In genomic region chr12:110276034-110276433, GRCm38 (mm10) we compare ENCODE assay signal across 23 mouse cellular contexts. TPM values are rescaled to one million over a fixed set of nuclear protein-coding genes. Genes with fewer than 3 reads are reported as not detected.
DNase-seq lines count a peak whose midpoint lies in the region; ATAC-seq and TF ChIP-seq lines count a peak whose summit lies in the region.
"Had no signal": no experiment of that assay in that cellular context is flagged by ENCODE, and none has a peak within 500 bp of the region (broad histone marks: within the 10 kb centered on the region; RNA-seq: fewer than 3 reads in every experiment).

No protein-coding gene starts in this region.

- no peak overlapping the region for H3K9ac ChIP-seq in forebrain, postnatal 0 days
- H3K9ac ChIP-seq in forebrain, embryonic 15.5 days (replicated peaks) = no peak overlapping the region
- no peak overlapping the region for H3K9ac ChIP-seq in midbrain, postnatal 0 days (replicated peaks; ENCODE audit: low read length, poor library complexity, severe bottlenecking)
- H3K9ac ChIP-seq in midbrain, embryonic 11.5 days (ENCODE audit: low read length) = no peak overlapping the region
- H3K9ac ChIP-seq in stomach, postnatal 0 days (ENCODE audit: low read length) = no peak overlapping the region
- H3K9ac ChIP-seq: limb, embryonic 15.5 days; lung, embryonic 15.5 days had no signal

- no peaks in the 10 kb centered on the region for H3K4me1 ChIP-seq in forebrain, postnatal 0 days (ENCODE audit: insufficient read depth)
- peaks cover 19% of the 10 kb centered on the region for H3K4me1 ChIP-seq in forebrain, embryonic 15.5 days
- H3K4me1 ChIP-seq in midbrain, postnatal 0 days (ENCODE audit: insufficient read depth, low read length) = no peaks in the 10 kb centered on the region
- H3K4me1 ChIP-seq in midbrain, embryonic 11.5 days (ENCODE audit: control insufficient read depth, insufficient read depth, low read length) = peaks cover 9% of the 10 kb centered on the region
- 0 out of 2 replicates have a peak, but pooled peaks cover 2% of the 10 kb centered on the region for H3K4me1 ChIP-seq in stomach, postnatal 0 days (replicated peaks; ENCODE audit: control insufficient read depth, insufficient read depth)

- DNase-seq in forebrain, postnatal 0 days = no peak
- peak; percentile 19 to 35 for DNase-seq in kidney, postnatal 36 days
- no peak for DNase-seq in kidney, adult 18-20 months
- DNase-seq in midbrain, postnatal 0 days (ENCODE audit: low spot score) = no peak
- no peak for DNase-seq in midbrain, embryonic 11.5 days (ENCODE audit: low spot score, missing footprints)
- DNase-seq in stomach, postnatal 0 days (ENCODE audit: low spot score) = no peak
- DNase-seq: cerebellum, adult 8-10 months; gastrocnemius, postnatal 10 days; heart, adult 18-20 months; heart, postnatal 36 days; midbrain, embryonic 14.5 days; right cerebral cortex, postnatal 25 days had no signal

- H3K4me3 ChIP-seq in forebrain, postnatal 0 days (ENCODE audit: low read depth, low read length) = no peak overlapping the region
- H3K4me3 ChIP-seq in forebrain, embryonic 15.5 days = no peak overlapping the region
- H3K4me3 ChIP-seq in midbrain, postnatal 0 days (ENCODE audit: low read depth, low read length) = no peak overlapping the region
- no peak overlapping the region for H3K4me3 ChIP-seq in midbrain, embryonic 11.5 days (ENCODE audit: low read depth, low read length)
- no peak overlapping the region for H3K4me3 ChIP-seq in stomach, postnatal 0 days (ENCODE audit: low read depth, low read length)
- H3K4me3 ChIP-seq: embryonic facial prominence, embryonic 10.5 days; limb, embryonic 15.5 days; lung, embryonic 15.5 days; myocyte had no signal

- ATAC-seq in forebrain, postnatal 0 days = no peak
- ATAC-seq in forebrain, embryonic 15.5 days (replicated peaks) = no peak
- ATAC-seq in midbrain, postnatal 0 days (ENCODE audit: low FRiP score) = no peak
- ATAC-seq in midbrain, embryonic 11.5 days (ENCODE audit: low FRiP score) = no peak
- ATAC-seq in stomach, postnatal 0 days (ENCODE audit: low FRiP score, low TSS enrichment) = no peak
- ATAC-seq: hindbrain, embryonic 16.5 days had no signal

- no peaks in the 10 kb centered on the region for H3K36me3 ChIP-seq in forebrain, postnatal 0 days (ENCODE audit: insufficient read depth)
- H3K36me3 ChIP-seq in forebrain, embryonic 15.5 days = no peaks in the 10 kb centered on the region
- H3K36me3 ChIP-seq in midbrain, postnatal 0 days (ENCODE audit: insufficient read depth, low read length) = no peaks in the 10 kb centered on the region
- H3K36me3 ChIP-seq in midbrain, embryonic 11.5 days (ENCODE audit: control insufficient read depth, insufficient read depth, low read length) = no peaks in the 10 kb centered on the region
- no peaks in the 10 kb centered on the region for H3K36me3 ChIP-seq in stomach, postnatal 0 days (ENCODE audit: control insufficient read depth, insufficient read depth, low read length)
- H3K36me3 ChIP-seq: embryonic facial prominence, embryonic 10.5 days; limb, embryonic 15.5 days; lung, embryonic 15.5 days had no signal

- no peak for TF ChIP-seq EP300 in stomach, postnatal 0 days (optimal IDR thresholded peaks at IDR 0.05)

- TF ChIP-seq CTCF in forebrain, postnatal 0 days (IDR thresholded peaks at IDR 0.05; ENCODE audit: low read depth) = peak; percentile 28
- peak; percentile 34; the same call in 1 of the 2 replicates for TF ChIP-seq CTCF in midbrain, postnatal 0 days (IDR thresholded peaks at IDR 0.05)
- TF ChIP-seq CTCF in stomach, postnatal 0 days (IDR thresholded peaks at IDR 0.05; ENCODE audit: low read depth) = peak; percentile 47

- no peak overlapping the region for H3K4me2 ChIP-seq in forebrain, postnatal 0 days (ENCODE audit: low read depth)
- H3K4me2 ChIP-seq in forebrain, embryonic 15.5 days (replicated peaks) = no peak overlapping the region
- H3K4me2 ChIP-seq in midbrain, postnatal 0 days (ENCODE audit: low read depth, low read length, poor library complexity, severe bottlenecking) = no peak overlapping the region
- H3K4me2 ChIP-seq in midbrain, embryonic 11.5 days = no peak overlapping the region
- no peak overlapping the region for H3K4me2 ChIP-seq in stomach, postnatal 0 days (replicated peaks; ENCODE audit: low read depth)
- H3K4me2 ChIP-seq: limb, embryonic 15.5 days; lung, embryonic 15.5 days had no signal

- 60% methylated on average over 1 of the region's 1 CpGs for WGBS in forebrain, postnatal 0 days
- 55% methylated on average over 1 of the region's 1 CpGs for WGBS in forebrain, embryonic 15.5 days
- WGBS in midbrain, postnatal 0 days = 56% methylated on average over 1 of the region's 1 CpGs
- WGBS in midbrain, embryonic 11.5 days = 44% methylated on average over 1 of the region's 1 CpGs
- WGBS in stomach, postnatal 0 days = 74% methylated on average over 1 of the region's 1 CpGs

- H3K9me3 ChIP-seq in forebrain, postnatal 0 days (ENCODE audit: low read length) = no peaks in the 10 kb centered on the region
- no peaks in the 10 kb centered on the region for H3K9me3 ChIP-seq in forebrain, embryonic 15.5 days
- no peaks in the 10 kb centered on the region for H3K9me3 ChIP-seq in midbrain, postnatal 0 days (ENCODE audit: low read length)
- no peaks in the 10 kb centered on the region for H3K9me3 ChIP-seq in midbrain, embryonic 11.5 days (ENCODE audit: control insufficient read depth, low read length)
- H3K9me3 ChIP-seq in stomach, postnatal 0 days (ENCODE audit: control insufficient read depth, low read length) = no peaks in the 10 kb centered on the region
- H3K9me3 ChIP-seq: embryonic facial prominence, embryonic 10.5 days; limb, embryonic 15.5 days; lung, embryonic 15.5 days had no signal

- no peak overlapping the region for H3K27ac ChIP-seq in forebrain, postnatal 0 days (ENCODE audit: low read depth, low read length)
- H3K27ac ChIP-seq in forebrain, embryonic 15.5 days (replicated peaks) = no peak overlapping the region
- H3K27ac ChIP-seq in midbrain, postnatal 0 days (ENCODE audit: low read depth, low read length) = no peak overlapping the region
- H3K27ac ChIP-seq in midbrain, embryonic 11.5 days (ENCODE audit: low read depth, low read length) = no peak overlapping the region
- no peak overlapping the region for H3K27ac ChIP-seq in stomach, postnatal 0 days (replicated peaks)
- H3K27ac ChIP-seq: embryonic facial prominence, embryonic 10.5 days; limb, embryonic 15.5 days; lung, embryonic 15.5 days had no signal

- peaks cover 67% of the 10 kb centered on the region for H3K27me3 ChIP-seq in forebrain, postnatal 0 days (ENCODE audit: insufficient read depth, low read length)
- peaks cover 64% of the 10 kb centered on the region for H3K27me3 ChIP-seq in forebrain, embryonic 15.5 days
- peaks cover 61% of the 10 kb centered on the region for H3K27me3 ChIP-seq in midbrain, postnatal 0 days (ENCODE audit: insufficient read depth, low read length)
- peaks cover 55% of the 10 kb centered on the region for H3K27me3 ChIP-seq in midbrain, embryonic 11.5 days (ENCODE audit: control insufficient read depth, insufficient read depth, low read length)
- peaks cover 25% of the 10 kb centered on the region; the same call in 1 of the 2 replicates for H3K27me3 ChIP-seq in stomach, postnatal 0 days (ENCODE audit: control insufficient read depth, insufficient read depth, low read length)
- H3K27me3 ChIP-seq: CH12.LX had no signal

RNA-seq across cellular contexts. Expression of gene Dio3, which starts 2.8 kb away (rescaled TPM):
- total RNA-seq in forebrain, postnatal 0 days (2014; rRNA removed) = 3.2 and 9.5 TPM in 2 replicates
- 3.2 and 4.5 TPM in 2 replicates for polyA plus RNA-seq in forebrain, postnatal 0 days (2015; fragmentation: Nextera tagmentation; extraction: Ambion mirVana)
- polyA plus RNA-seq in forebrain, embryonic 15.5 days (2015; fragmentation: Nextera tagmentation; extraction: Ambion mirVana) = 3.8 and 4.3 TPM in 2 replicates
- total RNA-seq in midbrain, postnatal 0 days (2014; rRNA removed) = 2.7 and 3.1 TPM in 2 replicates
- polyA plus RNA-seq in midbrain, postnatal 0 days (2015; fragmentation: Nextera tagmentation; extraction: Ambion mirVana) = 1.2 and 1.8 TPM in 2 replicates
- polyA plus RNA-seq in midbrain, embryonic 11.5 days (2014; fragmentation: Nextera tagmentation; extraction: Ambion mirVana) = not detected in 2 replicates
- polyA plus RNA-seq in stomach, postnatal 0 days (2015; fragmentation: Nextera tagmentation; extraction: Ambion mirVana) = 0.73 and 0.91 TPM in 2 replicates
- total RNA-seq: CH12.LX; heart, adult 18-20 months; heart, postnatal 36 days; megakaryocyte, adult 5-6 weeks; MEL had no signal
- polyA plus RNA-seq: heart, embryonic 14.5 days; myocyte; thymus, postnatal 0 days had no signal

Comparison
In these comparisons a context has a peak if more than half of its experiments do, and no peak if none do; other contexts are left out.
1. DNase-seq: peak in kidney, postnatal 36 days (2 of 2); none in forebrain, postnatal 0 days (single experiment), kidney, adult 18-20 months (single experiment), midbrain, postnatal 0 days (single experiment), midbrain, embryonic 11.5 days (single experiment) and stomach, postnatal 0 days (single experiment).
2. Peak in every context shown above with its lines, with median percentiles within 50 percentile points of each other: CTCF ChIP-seq.